Mouse (Mus musculus) limb, embryonic 14.5 days (tissue): ENCODE measurements around the gene Parvb. TPM values are rescaled to one million over a fixed set of nuclear protein-coding genes. Genes with fewer than 3 reads are reported as not detected.

ENCODE experiments used
- ATAC-seq: fragments of 200-750 bp; cut with Nextera tagmentation; 2 replicates; pipeline ENCODE4 v1.8.0; 2017; ENCODE audit warnings: low read depth, moderate number of reproducible peaks, moderate TSS enrichment; ENCODE audit not compliant: low FRiP score
- DNase-seq: peaks from one replicate; pipeline ENCODE4 v3.0.0-alpha.2; 2015; ENCODE audit warnings: low spot score
- H3K27ac ChIP-seq: fragments of 300-500 bp; sonication (generic); replicated peaks from 2 replicates; pipeline ENCODE4 v1.5.1; 2014; ENCODE audit warnings: low read depth, mild to moderate bottlenecking, low read length, moderate library complexity, mixed read lengths
- H3K27me3 ChIP-seq: fragments of 300-500 bp; sonication (generic); 2 replicates; pipeline ENCODE4 v1.6.1; 2014; ENCODE audit warnings: low read length, mixed read lengths; ENCODE audit not compliant: control insufficient read depth, insufficient read depth
- H3K36me3 ChIP-seq: fragments of 300-500 bp; sonication (generic); 2 replicates; pipeline ENCODE4 v1.6.1; 2014; ENCODE audit warnings: mild to moderate bottlenecking, low read length, moderate library complexity, mixed read lengths; ENCODE audit not compliant: control insufficient read depth, insufficient read depth
- H3K4me1 ChIP-seq: fragments of 300-500 bp; sonication (generic); 2 replicates; pipeline ENCODE4 v1.6.1; 2014; ENCODE audit warnings: antibody characterized with exemption, low read length, mixed read lengths; ENCODE audit not compliant: control insufficient read depth, insufficient read depth
- H3K4me2 ChIP-seq: fragments of 300-500 bp; sonication (generic); replicated peaks from 2 replicates; pipeline ENCODE4 v1.6.1; 2014; ENCODE audit warnings: low read depth, mild to moderate bottlenecking, low read length, moderate library complexity; ENCODE audit not compliant: severe bottlenecking
- H3K4me3 ChIP-seq: fragments of 300-500 bp; sonication (generic); replicated peaks from 2 replicates; pipeline ENCODE4 v1.5.1; 2014; ENCODE audit warnings: low read length
- H3K9ac ChIP-seq: fragments of 300-500 bp; sonication (generic); 2 replicates; pipeline ENCODE4 v1.6.1; 2014; ENCODE audit warnings: mild to moderate bottlenecking, low read depth, low read length, moderate library complexity; ENCODE audit not compliant: severe bottlenecking
- H3K9me3 ChIP-seq: fragments of 300-500 bp; sonication (generic); 2 replicates; pipeline ENCODE4 v1.6.1; 2016; ENCODE audit warnings: low read length; ENCODE audit not compliant: control insufficient read depth
- POLR2A ChIP-seq: fragments of 200-500 bp; IDR thresholded peaks from 2 replicates; pipeline ENCODE4 v1.8.0; 2012; ENCODE audit warnings: inconsistent platforms, mild to moderate bottlenecking, moderate library complexity, borderline replicate concordance; ENCODE audit not compliant: insufficient read depth, insufficient read length; ENCODE audit errors: extremely low read depth
- WGBS: fragments of 180-500 bp; shearing (Covaris S2); extraction: QIAGEN DNeasy Blood & Tissue Kit; methylation state at CpG from one replicate; pipeline ENCODE4 v1.1.7; 2014; 5-methylcytosine and 5-hydroxymethylcytosine counted together
- polyA plus RNA-seq, 2 experiments: library from polyadenylated mRNA; depleted of rRNA in 1 of 2; stranded (reverse) in 1 of 2; unstranded in 1 of 2; fragments of >200 nt; fragmentation: Nextera tagmentation in 1 of 2; extraction: Ambion mirVana in 1 of 2; gene quantifications; 2 replicates each; pipeline versions ENCODE4 v1.2.1 to v1.2.3; 2012 to 2014

Parvb gene
- polyA plus RNA-seq, 2 experiments, result 2.4 to 13.5 TPM

DNA sequence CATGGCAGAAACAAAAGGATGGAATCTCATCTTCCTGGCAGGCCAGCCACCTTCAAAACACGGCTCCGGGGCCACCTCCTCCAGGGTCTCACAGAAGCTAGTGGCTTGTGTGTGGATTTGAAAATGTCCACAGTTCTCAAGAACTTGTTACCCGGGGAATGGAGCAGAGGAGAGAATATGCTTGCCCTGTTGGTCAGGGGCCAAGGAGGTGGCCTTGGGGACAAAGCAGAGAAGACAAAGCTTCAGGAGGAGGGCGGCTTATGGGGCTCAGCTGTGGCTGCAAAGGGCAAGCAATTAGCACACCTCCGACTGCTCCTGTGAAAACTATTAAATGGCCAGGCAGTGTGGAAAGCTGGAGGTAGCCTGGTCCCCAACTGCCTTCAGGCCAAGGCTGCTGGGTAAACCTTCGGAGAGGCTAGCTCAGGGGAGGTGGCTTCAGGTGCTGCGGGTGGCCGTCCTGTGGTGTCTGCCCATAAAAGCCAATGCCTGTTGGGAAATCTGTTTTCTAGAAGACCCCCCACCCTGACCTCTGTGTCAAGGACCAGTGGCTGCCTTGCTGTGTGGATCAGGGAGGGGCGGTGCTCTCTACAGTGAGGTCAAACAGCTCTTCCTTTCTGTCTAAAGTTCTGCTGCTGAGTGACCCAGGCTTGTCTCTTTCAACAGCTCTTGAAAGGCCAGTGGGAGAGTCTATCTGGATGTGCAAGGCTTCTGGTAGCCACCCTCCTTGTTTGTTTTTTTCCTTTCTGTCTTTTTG, 26.9 kb downstream of the Parvb start:
- H3K4me1 ChIP-seq, result no peaks in the 10 kb centered on the region
- H3K36me3 ChIP-seq, result no peaks in the 10 kb centered on the region
- no peak overlapping the region for H3K4me3 ChIP-seq
- no peak for DNase-seq
- H3K27ac ChIP-seq, result no peak overlapping the region
- H3K9ac ChIP-seq, result no peak overlapping the region
- H3K4me2 ChIP-seq, result no peak overlapping the region
- H3K9me3 ChIP-seq, result no peaks in the 10 kb centered on the region
- H3K27me3 ChIP-seq, result no peaks in the 10 kb centered on the region
- TF ChIP-seq POLR2A, result no peak
- WGBS, result 46% methylated on average over 9 of the region's 9 CpGs
- no peak for ATAC-seq

GRCm38 (mm10) chr15:84260123-84260822, 28.4 kb downstream of the Parvb start:
- Histone ChIP-seq H3K36me3 (no peaks in the 10 kb centered on the region), H3K27ac (no peak overlapping the region), H3K27me3 (no peaks in the 10 kb centered on the region), H3K4me1 (no peaks in the 10 kb centered on the region), H3K9me3 (no peaks in the 10 kb centered on the region), H3K4me2 (no peak overlapping the region), H3K4me3 (no peak overlapping the region), H3K9ac (no peak overlapping the region)
- ATAC-seq, result peak; percentile 66
- DNase-seq, result peak; percentile 90
- WGBS, result 32% methylated on average over 22 of the region's 22 CpGs
- TF ChIP-seq POLR2A, result no peak

- Histone ChIP-seq H3K27me3 (no peaks in the 10 kb centered on the region), H3K36me3 (no peaks in the 10 kb centered on the region), H3K4me1 (no peaks in the 10 kb centered on the region), H3K4me3 (no peak overlapping the region), H3K9ac (no peak overlapping the region), H3K4me2 (no peak overlapping the region), H3K9me3 (no peaks in the 10 kb centered on the region), H3K27ac (no peak overlapping the region)
- 90% methylated on average over 6 of the region's 6 CpGs for WGBS
- ATAC-seq, result no peak
- no peak for DNase-seq
- no peak for TF ChIP-seq POLR2A
Measured at GRCm38 (mm10) chr15:84262630-84263029, 30.8 kb downstream of the Parvb start.

DNA sequence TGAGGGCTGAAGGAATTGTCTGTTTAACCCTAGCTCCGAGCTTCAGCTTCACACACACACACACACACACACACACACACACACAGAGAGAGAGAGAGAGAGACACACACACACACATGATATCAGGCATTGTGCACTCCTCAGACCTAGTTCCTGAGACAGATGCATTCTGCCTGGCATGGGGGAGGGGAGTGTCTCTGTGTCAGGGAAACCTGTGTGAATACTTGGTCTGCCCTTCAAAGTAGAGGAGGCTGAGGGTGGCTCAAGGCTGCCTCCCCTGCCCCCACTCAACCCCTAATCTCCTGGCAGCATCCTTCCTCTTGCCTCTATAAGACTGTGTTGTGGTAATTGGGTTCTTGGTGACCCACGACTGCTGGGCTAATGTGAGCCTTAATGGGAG, 31.7 kb downstream of the Parvb start:
- Histone ChIP-seq H3K4me1 (no peaks in the 10 kb centered on the region), H3K4me2 (no peak overlapping the region), H3K27me3 (no peaks in the 10 kb centered on the region), H3K27ac (no peak overlapping the region), H3K9ac (no peak overlapping the region), H3K9me3 (no peaks in the 10 kb centered on the region), H3K36me3 (no peaks in the 10 kb centered on the region), H3K4me3 (no peak overlapping the region)
- ATAC-seq (no peak), DNase-seq (no peak)
- TF ChIP-seq POLR2A, result no peak
- WGBS, result 51% methylated on average over 2 of the region's 2 CpGs

DNA sequence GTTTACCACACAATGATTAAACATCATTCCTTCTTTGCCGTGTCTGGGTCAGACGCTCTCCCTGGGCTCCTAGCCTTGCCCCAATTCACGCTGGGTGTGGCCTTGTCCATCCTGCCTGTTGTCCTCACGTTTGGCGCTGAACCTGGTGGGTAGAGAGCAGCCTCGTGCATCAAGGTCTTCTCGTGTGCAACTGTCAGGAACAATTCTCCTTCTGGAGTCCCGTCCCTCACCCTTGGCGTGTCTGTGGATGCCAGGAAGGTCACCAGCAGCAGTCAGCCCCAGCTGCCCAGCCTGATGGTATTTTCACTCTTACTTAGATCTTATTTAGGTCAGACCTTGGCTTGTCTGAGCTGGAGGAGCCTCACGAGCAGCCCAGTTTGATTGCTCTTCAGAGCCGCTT, 33.3 kb downstream of the Parvb start:
- Histone ChIP-seq H3K9ac (no peak overlapping the region), H3K4me2 (no peak overlapping the region), H3K9me3 (no peaks in the 10 kb centered on the region), H3K4me1 (no peaks in the 10 kb centered on the region), H3K36me3 (no peaks in the 10 kb centered on the region), H3K4me3 (no peak overlapping the region), H3K27ac (no peak overlapping the region), H3K27me3 (no peaks in the 10 kb centered on the region)
- WGBS, result 75% methylated on average over 11 of the region's 11 CpGs
- ATAC-seq (no peak), DNase-seq (no peak)
- no peak for TF ChIP-seq POLR2A
